ENCODE assay signal across 28 mouse cellular contexts in the genomic region with DNA sequence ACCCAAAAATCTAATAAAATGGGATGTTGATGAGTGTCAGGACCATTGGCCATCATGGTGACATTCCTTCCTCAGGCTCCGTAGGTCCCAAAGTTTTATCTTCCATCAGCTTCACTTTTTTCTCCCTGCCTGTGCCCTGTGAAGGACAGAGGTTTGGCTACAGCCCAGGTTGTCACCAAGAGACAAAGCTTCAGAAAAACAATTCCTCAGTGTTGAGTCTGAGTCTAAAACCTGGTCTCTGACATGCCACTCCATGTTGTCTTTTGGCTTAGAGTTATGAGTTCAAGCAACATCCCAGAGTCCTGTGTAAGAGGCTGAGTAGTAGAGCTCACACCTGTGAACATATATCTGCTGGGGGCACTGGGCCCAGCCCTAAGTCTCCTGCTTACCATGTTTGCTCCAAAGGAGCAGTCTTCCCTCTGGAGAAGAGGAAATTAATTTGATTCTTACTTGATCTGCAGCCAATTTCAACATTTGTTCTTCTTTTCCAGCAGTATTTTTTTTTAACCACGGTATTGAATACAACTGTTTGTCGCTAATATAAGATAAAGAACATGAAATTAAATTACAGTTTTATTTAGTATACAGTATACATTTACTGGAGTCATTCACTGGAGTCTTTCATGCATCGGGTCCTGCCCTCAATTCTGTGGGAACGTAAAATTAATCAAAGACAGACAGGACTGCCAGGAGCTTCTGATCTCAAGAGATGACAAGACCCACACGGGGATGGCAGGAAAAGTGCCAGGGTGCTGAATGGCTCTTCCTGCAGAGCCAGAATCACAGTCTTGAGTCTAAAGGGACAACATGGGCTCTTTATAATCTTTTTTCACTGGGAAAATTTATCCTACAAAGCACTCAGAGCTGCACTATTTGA.
A peak's percentile ranks its signal among the peaks of the same experiment; 100 is the strongest.
DNase-seq lines count a peak whose midpoint lies in the region; ATAC-seq and TF ChIP-seq lines count a peak whose summit lies in the region.
"Had no signal": no experiment of that assay in that cellular context is flagged by ENCODE, and none has a peak within 500 bp of the region (broad histone marks: within the 10 kb centered on the region; RNA-seq: fewer than 3 reads in every experiment).

No protein-coding gene starts in this region.

- no peak overlapping the region for H3K9ac ChIP-seq in lung, embryonic 15.5 days
- H3K9ac ChIP-seq: embryonic facial prominence, embryonic 15.5 days; forebrain, embryonic 13.5 days; hindbrain, embryonic 13.5 days; liver, embryonic 12.5 days; liver, postnatal 0 days; midbrain, embryonic 15.5 days; neural tube, embryonic 15.5 days had no signal

- ATAC-seq in lung, embryonic 15.5 days (ENCODE audit: borderline replicate concordance, extremely low read depth, low FRiP score, low TSS enrichment): peak; percentile 62; the same call in 1 of the 2 replicates
- ATAC-seq: forebrain, embryonic 13.5 days; intestine, embryonic 16.5 days; liver, embryonic 12.5 days; liver, postnatal 0 days; midbrain, embryonic 15.5 days had no signal

- H3K27ac ChIP-seq in lung, embryonic 15.5 days: 0 out of 2 replicates have a peak overlapping the region, but pooled peaks have one; percentile 39
- H3K27ac ChIP-seq: embryonic facial prominence, embryonic 15.5 days; forebrain, embryonic 13.5 days; hindbrain, embryonic 13.5 days; layer of hippocampus, adult 2 months; left cerebral cortex, adult 2 months; liver, embryonic 12.5 days; midbrain, embryonic 15.5 days; neural tube, embryonic 15.5 days had no signal

- no peaks in the 10 kb centered on the region for H3K9me3 ChIP-seq in lung, embryonic 15.5 days
- H3K9me3 ChIP-seq: embryonic facial prominence, embryonic 15.5 days; forebrain, embryonic 13.5 days; hindbrain, embryonic 13.5 days; liver, embryonic 12.5 days; midbrain, embryonic 15.5 days; neural tube, embryonic 15.5 days had no signal

- 41% methylated on average over 6 of the region's 6 CpGs for WGBS in lung, embryonic 15.5 days
- WGBS in lung, adult 2 months: 57% methylated on average over 6 of the region's 6 CpGs

- H3K4me2 ChIP-seq in lung, embryonic 15.5 days: no peak overlapping the region
- H3K4me2 ChIP-seq: embryonic facial prominence, embryonic 15.5 days; forebrain, embryonic 13.5 days; heart, embryonic 11.5 days; hindbrain, embryonic 13.5 days; liver, embryonic 12.5 days; midbrain, embryonic 15.5 days; neural tube, embryonic 15.5 days had no signal

- no peaks in the 10 kb centered on the region for H3K27me3 ChIP-seq in lung, embryonic 15.5 days
- H3K27me3 ChIP-seq: embryonic facial prominence, embryonic 15.5 days; forebrain, embryonic 13.5 days; hindbrain, embryonic 13.5 days; liver, embryonic 12.5 days; midbrain, embryonic 15.5 days; neural tube, embryonic 15.5 days had no signal

- TF ChIP-seq POLR2A in lung, adult 2 months (IDR thresholded peaks at IDR 0.05; ENCODE audit: borderline replicate concordance, extremely low read depth, low read depth, low read length): no peak

- DNase-seq in heart, adult 11 months: peak; percentile 64
- DNase-seq in heart, postnatal 4 days: no peak
- DNase-seq in lung, adult 2 months: no peak
- DNase-seq in adrenal gland, postnatal 10 days: peak; percentile 18
- DNase-seq in adrenal gland, postnatal 36 days: peak; percentile 52 to 64
- no peak for DNase-seq in ovary, postnatal 14 days (ENCODE audit: low spot score)
- DNase-seq: B cell, adult 2 months; cerebellum, adult 11 months; cerebellum, adult 9-10 months; gastrocnemius, postnatal 25 days; heart, postnatal 36 days; kidney, adult 8-10 months; kidney, postnatal 25 days; liver, postnatal 0 days; right cerebral cortex, adult 18-20 months; thymus, adult 2 months; thymus, postnatal 36 days had no signal

- no peak overlapping the region for H3K4me3 ChIP-seq in lung, embryonic 15.5 days
- no peak overlapping the region for H3K4me3 ChIP-seq in lung, adult 2 months (replicated peaks; ENCODE audit: extremely low read depth, low read depth, low read length)
- H3K4me3 ChIP-seq: embryonic facial prominence, embryonic 15.5 days; forebrain, embryonic 13.5 days; hindbrain, embryonic 13.5 days; layer of hippocampus, adult 2 months; left cerebral cortex, adult 2 months; liver, embryonic 12.5 days; midbrain, embryonic 15.5 days; neural tube, embryonic 15.5 days had no signal

- no peak for TF ChIP-seq CTCF in lung, adult 2 months (IDR thresholded peaks at IDR 0.05; ENCODE audit: insufficient read depth, low read length)

- H3K4me1 ChIP-seq in lung, embryonic 15.5 days: peaks cover 20% of the 10 kb centered on the region
- no peaks in the 10 kb centered on the region for H3K4me1 ChIP-seq in lung, adult 2 months (ENCODE audit: control insufficient read depth, insufficient read depth, low read length)
- H3K4me1 ChIP-seq: forebrain, embryonic 13.5 days; hindbrain, embryonic 13.5 days; liver, embryonic 12.5 days; midbrain, embryonic 15.5 days; neural tube, embryonic 15.5 days had no signal

- H3K36me3 ChIP-seq in lung, embryonic 15.5 days: no peaks in the 10 kb centered on the region
- H3K36me3 ChIP-seq: embryonic facial prominence, embryonic 15.5 days; hindbrain, embryonic 13.5 days; liver, embryonic 12.5 days; midbrain, embryonic 15.5 days; neural tube, embryonic 15.5 days had no signal

Comparison
In these comparisons a context has a peak if more than half of its experiments do, and no peak if none do; other contexts are left out.
1. DNase-seq: peak in heart, adult 11 months (single experiment), adrenal gland, postnatal 10 days (single experiment) and adrenal gland, postnatal 36 days (2 of 2); none in heart, postnatal 4 days (single experiment), lung, adult 2 months (single experiment) and ovary, postnatal 14 days (single experiment).